Mouse (Mus musculus) stomach, embryonic 16.5 days (tissue): ENCODE measurements around the gene Acap2. TPM values are rescaled to one million over a fixed set of nuclear protein-coding genes. Genes with fewer than 3 reads are reported as not detected.

Experiments used
- ATAC-seq: fragments of 200-750 bp; cut with Nextera tagmentation; 2 replicates; pipeline ENCODE4 v1.8.0; 2017; ENCODE audit warnings: moderate number of reproducible peaks, moderate TSS enrichment; ENCODE audit not compliant: insufficient read depth, low FRiP score
- H3K27ac ChIP-seq: fragments of 300-500 bp; sonication (generic); 2 replicates; pipeline ENCODE4 v1.5.1; 2014; ENCODE audit warnings: low read length
- H3K27me3 ChIP-seq: fragments of 300-500 bp; sonication (generic); 2 replicates; pipeline ENCODE4 v1.6.1; 2014; ENCODE audit warnings: low read length, control low read depth, mixed read lengths; ENCODE audit not compliant: control insufficient read depth, insufficient read depth
- H3K36me3 ChIP-seq: fragments of 300-500 bp; sonication (generic); 2 replicates; pipeline ENCODE4 v1.6.1; 2014; ENCODE audit warnings: low read length; ENCODE audit not compliant: control insufficient read depth, insufficient read depth
- H3K4me1 ChIP-seq: fragments of 300-500 bp; sonication (generic); 2 replicates; pipeline ENCODE4 v1.6.1; 2014; ENCODE audit warnings: low read length, control low read depth, mixed read lengths; ENCODE audit not compliant: control insufficient read depth, insufficient read depth
- H3K4me2 ChIP-seq: fragments of 300-500 bp; sonication (generic); 2 replicates; pipeline ENCODE4 v1.6.1; 2014; ENCODE audit warnings: low read depth, low read length, mixed read lengths
- H3K4me3 ChIP-seq: fragments of 300-500 bp; sonication (generic); replicated peaks from 2 replicates; pipeline ENCODE4 v1.5.1; 2014; ENCODE audit warnings: mild to moderate bottlenecking, low read length
- H3K9ac ChIP-seq: fragments of 300-500 bp; sonication (generic); 2 replicates; pipeline ENCODE4 v1.6.1; 2014; ENCODE audit warnings: low read length
- H3K9me3 ChIP-seq: fragments of 300-500 bp; sonication (generic); replicated peaks from 2 replicates; pipeline ENCODE4 v1.6.1; 2016; ENCODE audit warnings: low read length, control low read depth; ENCODE audit not compliant: control insufficient read depth
- WGBS: fragments of 180-500 bp; shearing (Covaris S2); extraction: QIAGEN DNeasy Blood & Tissue Kit; methylation state at CpG from one replicate; pipeline ENCODE4 v1.1.7; 2014; 5-methylcytosine and 5-hydroxymethylcytosine counted together
- polyA plus RNA-seq: library from polyadenylated mRNA; unstranded; fragments of >200 nt; fragmentation: Nextera tagmentation; extraction: Ambion mirVana; gene quantifications from 2 replicates; pipeline ENCODE4 v1.2.1, GENCODE M21; 2015

Gene Acap2
- polyA plus RNA-seq, 1 experiment from 2014 or later: 21.4 TPM

DNA sequence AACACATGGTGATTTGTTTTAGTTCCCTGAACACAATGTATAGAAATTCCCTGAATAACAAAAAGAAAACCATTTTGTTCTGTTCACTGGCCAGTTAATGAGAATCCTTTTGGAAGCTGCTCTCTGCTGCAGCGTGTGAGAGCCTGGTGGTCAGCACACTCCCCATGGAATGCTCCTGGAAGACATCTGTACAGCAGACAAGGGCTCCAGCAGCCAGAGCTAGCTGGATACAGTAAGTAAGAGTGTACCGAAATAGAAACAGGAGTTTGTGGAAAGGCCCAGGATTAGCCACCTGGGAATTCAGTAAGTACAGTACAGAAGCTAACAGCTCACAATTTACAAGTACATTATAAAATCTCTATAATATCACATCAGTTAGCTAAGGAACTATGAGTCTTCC is 99.7 kb downstream of the Acap2 start:
- Histone ChIP-seq H3K4me3 (no peak overlapping the region), H3K9me3 (no peaks in the 10 kb centered on the region), H3K4me1 (no peaks in the 10 kb centered on the region), H3K27me3 (no peaks in the 10 kb centered on the region), H3K36me3 (peaks cover 13% of the 10 kb centered on the region; the same call in 1 of the 2 replicates), H3K9ac (no peak overlapping the region), H3K27ac (no peak overlapping the region), H3K4me2 (no peak overlapping the region)
- 89% methylated on average over 2 of the region's 2 CpGs for WGBS
- no peak for ATAC-seq

DNA sequence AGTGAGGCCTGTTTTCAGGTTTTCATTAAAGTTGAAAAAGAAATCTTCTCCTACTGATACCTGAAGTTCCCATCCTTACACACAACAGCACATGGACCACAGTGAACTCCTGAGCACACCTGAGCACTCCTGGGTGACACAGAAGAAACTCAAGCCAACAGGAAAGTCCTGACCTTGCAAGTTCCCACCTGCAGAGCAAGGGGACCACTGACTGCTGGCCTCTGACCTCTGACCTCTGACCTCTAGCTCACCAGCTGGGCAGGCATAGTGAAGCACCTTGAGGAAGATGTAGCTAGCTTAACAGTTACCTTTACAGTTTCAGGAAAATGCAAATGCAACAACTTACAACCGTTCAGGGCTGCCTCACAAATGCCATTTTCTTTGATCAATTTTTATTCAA is 101.1 kb downstream of the Acap2 start:
- Histone ChIP-seq H3K4me1 (no peaks in the 10 kb centered on the region), H3K4me3 (no peak overlapping the region), H3K27me3 (no peaks in the 10 kb centered on the region), H3K4me2 (no peak overlapping the region), H3K27ac (no peak overlapping the region), H3K9me3 (no peaks in the 10 kb centered on the region), H3K9ac (no peak overlapping the region), H3K36me3 (peaks cover 16% of the 10 kb centered on the region)
- WGBS: 87% methylated on average over 1 of the region's 1 CpGs
- ATAC-seq: no peak

DNA sequence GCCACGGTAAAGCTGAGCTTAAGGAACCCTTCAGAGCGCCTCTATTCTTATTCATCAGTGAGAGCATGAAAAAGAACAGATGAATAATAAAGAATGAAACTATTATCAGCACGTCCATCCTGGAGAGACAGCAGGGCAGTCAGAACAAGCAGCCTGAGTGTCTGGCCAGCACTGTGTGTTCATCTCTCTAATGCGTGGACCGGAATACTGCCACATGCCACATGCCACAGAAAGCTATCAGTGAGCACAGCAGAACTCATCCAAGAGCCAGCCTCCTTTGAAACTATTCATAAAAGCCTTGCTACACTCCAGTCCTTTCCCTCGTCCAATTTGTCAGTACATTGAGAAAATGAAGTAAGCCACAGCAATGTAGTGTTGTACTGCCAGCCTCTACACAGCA is 107.0 kb downstream of the Acap2 start:
- no peaks in the 10 kb centered on the region for H3K9me3 ChIP-seq
- H3K36me3 ChIP-seq: peaks cover 3% of the 10 kb centered on the region; the same call in 1 of the 2 replicates
- no peaks in the 10 kb centered on the region for H3K4me1 ChIP-seq
- WGBS: 77% methylated on average over 6 of the region's 6 CpGs
- no peak overlapping the region for H3K4me3 ChIP-seq
- H3K27me3 ChIP-seq: no peaks in the 10 kb centered on the region
- H3K9ac ChIP-seq: no peak overlapping the region
- ATAC-seq: no peak
- H3K27ac ChIP-seq: no peak overlapping the region
- H3K4me2 ChIP-seq: no peak overlapping the region

DNA sequence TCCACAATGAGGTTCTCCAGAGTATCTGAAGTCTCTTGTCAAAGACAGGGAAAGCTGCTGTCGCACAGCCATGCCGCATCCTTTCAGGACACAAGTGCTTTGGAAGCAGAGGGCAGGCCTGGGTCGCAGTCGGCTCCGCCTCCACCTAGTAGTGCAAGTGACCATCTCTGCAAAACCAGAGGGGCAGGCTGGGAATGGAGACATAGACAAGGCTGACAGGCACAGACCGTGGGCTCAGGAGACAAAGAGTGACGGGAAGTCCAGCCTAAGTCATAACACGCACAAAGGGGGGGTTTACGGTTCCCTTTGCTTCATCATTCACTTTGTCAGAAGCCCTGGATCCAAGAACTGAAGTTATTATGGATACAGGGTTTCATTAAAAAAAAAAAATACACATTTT is 107.9 kb downstream of the Acap2 start:
- Histone ChIP-seq H3K4me1 (no peaks in the 10 kb centered on the region), H3K9ac (no peak overlapping the region), H3K4me3 (no peak overlapping the region), H3K36me3 (peaks cover 3% of the 10 kb centered on the region; the same call in 1 of the 2 replicates), H3K9me3 (no peaks in the 10 kb centered on the region), H3K27ac (no peak overlapping the region), H3K4me2 (no peak overlapping the region), H3K27me3 (no peaks in the 10 kb centered on the region)
- 62% methylated on average over 9 of the region's 9 CpGs for WGBS
- no peak for ATAC-seq

DNA sequence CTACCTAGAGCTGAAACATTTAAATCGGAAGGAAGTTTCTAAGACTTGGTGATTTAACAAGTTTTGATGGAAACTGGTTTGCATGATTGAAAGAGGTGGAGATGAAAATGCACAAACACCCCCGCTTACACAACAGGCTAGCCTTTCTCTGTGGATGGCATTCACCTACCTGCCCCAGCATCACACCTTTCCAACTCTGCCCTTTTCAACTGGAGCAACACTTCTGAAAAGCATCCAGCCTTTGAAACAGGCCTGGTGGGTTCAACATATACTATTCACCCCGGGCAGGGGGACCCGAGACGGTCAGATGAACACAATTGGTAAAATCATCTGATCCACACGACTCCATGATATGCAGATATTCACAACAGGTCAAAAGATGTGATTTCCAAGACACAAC is 119.2 kb downstream of the Acap2 start:
- no peak overlapping the region for H3K9ac ChIP-seq
- no peaks in the 10 kb centered on the region for H3K36me3 ChIP-seq
- no peak for ATAC-seq
- no peak overlapping the region for H3K27ac ChIP-seq
- 0 out of 2 replicates have a peak, but pooled peaks cover 6% of the 10 kb centered on the region for H3K4me1 ChIP-seq
- 72% methylated on average over 6 of the region's 6 CpGs for WGBS
- H3K27me3 ChIP-seq: no peaks in the 10 kb centered on the region
- H3K9me3 ChIP-seq: no peaks in the 10 kb centered on the region
- no peak overlapping the region for H3K4me3 ChIP-seq
- peak overlapping the region; percentile 97 for H3K4me2 ChIP-seq

DNA sequence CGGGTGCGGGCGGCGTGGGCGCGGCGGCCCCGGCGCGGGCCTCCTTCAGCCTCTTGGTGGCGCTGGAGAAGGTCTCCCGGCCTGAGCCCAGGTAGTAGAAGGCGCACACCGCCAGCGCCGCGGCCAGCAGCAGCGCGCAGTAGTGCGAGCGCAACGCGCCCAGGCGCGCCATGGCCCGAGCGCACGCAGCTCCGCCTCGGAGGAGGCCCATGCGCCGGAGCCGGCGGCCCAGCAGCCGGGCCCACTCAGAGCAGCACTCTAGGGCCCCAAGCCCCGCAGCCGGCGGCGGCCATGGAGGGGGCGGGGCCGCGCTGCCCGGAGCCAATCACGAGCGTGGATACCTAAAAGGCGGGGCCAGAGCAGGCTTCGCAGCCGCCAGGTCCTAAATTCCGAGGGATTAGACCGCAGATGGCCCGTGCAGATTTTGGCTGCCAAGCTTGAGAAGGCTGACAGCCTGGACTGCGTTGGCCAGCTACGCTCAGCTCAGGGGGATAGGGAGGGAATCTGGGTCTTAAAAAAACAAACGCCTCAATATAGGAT is 119.8 kb downstream of the Acap2 start, which contains the start of gene Xxylt1:
Xxylt1 (minus strand) TSS at position 308 of the 540 bp plus-strand sequence.
- Histone ChIP-seq H3K27me3 (no peaks in the 10 kb centered on the region), H3K4me2 (peak within 1 kb of the TSS; percentile 97), H3K9ac (peak within 1 kb of the TSS; percentile 86), H3K27ac (peak within 1 kb of the TSS; percentile 92), H3K9me3 (no peaks in the 10 kb centered on the region), H3K4me3 (peak within 1 kb of the TSS; percentile 77), H3K36me3 (no peaks in the 10 kb centered on the region), H3K4me1 (0 out of 2 replicates have a peak, but pooled peaks cover 6% of the 10 kb centered on the region)
- under 1% methylated on average over 52 of the region's 54 CpGs for WGBS
- peak; percentile 97 for ATAC-seq

DNA sequence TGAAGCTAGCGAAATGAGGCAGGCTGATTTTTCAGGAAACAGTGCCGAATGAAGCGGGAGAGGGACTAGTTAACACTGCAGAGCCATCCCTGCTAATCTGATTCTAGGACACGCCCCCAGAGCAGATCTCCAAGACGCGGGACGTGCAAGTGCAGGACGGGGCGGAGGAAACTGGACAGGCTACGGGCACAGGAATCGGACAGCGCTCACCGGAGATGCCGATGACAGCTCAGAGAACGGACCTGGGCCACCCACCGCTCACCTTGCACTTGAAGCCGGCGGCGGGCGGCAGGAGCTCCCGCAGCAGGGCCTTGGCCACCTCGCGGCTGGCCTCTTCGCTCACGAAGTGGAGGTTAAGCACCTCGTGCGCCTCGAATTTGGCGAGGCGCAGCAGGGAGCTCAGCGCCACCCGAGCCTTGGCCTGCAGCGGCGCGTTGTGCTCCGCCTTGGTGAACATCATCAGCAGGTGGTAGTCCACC is 120.4 kb downstream of the Acap2 start:
- no peaks in the 10 kb centered on the region for H3K36me3 ChIP-seq
- peak overlapping the region; percentile 92 for H3K27ac ChIP-seq
- H3K4me2 ChIP-seq: peak overlapping the region; percentile 97
- no peaks in the 10 kb centered on the region for H3K9me3 ChIP-seq
- peak overlapping the region; percentile 86 for H3K9ac ChIP-seq
- H3K4me3 ChIP-seq: peak overlapping the region; percentile 77
- peak; percentile 72 for ATAC-seq
- under 1% methylated on average over 36 of the region's 36 CpGs for WGBS
- no peaks in the 10 kb centered on the region for H3K27me3 ChIP-seq
- H3K4me1 ChIP-seq: 0 out of 2 replicates have a peak, but pooled peaks cover 6% of the 10 kb centered on the region

DNA sequence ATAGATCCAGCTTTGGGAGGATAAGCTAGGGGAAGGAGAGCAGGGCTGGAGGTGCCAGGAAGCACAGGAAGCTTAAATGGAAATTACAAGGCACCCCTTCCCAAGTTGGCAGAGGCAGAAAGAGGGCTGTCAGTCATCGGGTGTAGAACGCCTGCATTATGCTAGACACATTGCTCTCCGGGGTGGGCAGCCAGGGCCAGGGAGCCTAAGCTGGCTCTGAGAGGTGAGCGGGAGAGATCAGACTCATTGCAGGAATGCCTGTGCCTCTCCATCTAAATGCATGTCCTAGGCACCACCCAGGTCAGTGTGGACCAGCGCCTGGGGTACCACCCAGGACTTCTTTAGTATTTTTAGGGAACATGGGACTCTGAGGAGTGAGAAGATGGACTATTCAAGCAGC is 123.6 kb downstream of the Acap2 start:
- no peak for ATAC-seq
- Histone ChIP-seq H3K9ac (no peak overlapping the region), H3K4me3 (no peak overlapping the region), H3K4me2 (no peak overlapping the region), H3K4me1 (0 out of 2 replicates have a peak, but pooled peaks cover 6% of the 10 kb centered on the region), H3K27ac (no peak overlapping the region), H3K9me3 (no peaks in the 10 kb centered on the region), H3K27me3 (no peaks in the 10 kb centered on the region), H3K36me3 (no peaks in the 10 kb centered on the region)
- WGBS: 92% methylated on average over 5 of the region's 5 CpGs

DNA sequence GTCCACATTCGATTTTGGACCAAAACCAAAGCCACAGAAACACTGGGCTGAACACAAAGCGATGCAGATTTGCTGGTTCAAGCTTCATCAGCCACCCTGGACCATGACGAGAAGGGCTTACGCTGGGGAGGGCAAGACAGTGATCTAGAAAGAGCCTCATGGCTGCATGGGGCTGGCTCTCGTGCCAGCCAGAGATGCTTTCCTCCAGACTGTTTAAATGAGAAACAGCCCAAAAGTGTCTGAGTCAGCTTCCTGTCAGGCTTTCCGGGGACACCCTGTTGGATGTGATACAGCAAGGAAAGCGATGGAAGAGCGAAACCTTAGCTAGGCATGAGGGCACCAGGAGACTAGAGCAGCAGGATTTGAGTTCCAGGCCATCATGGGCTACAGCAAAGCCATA is 124.6 kb downstream of the Acap2 start:
- Histone ChIP-seq H3K36me3 (no peaks in the 10 kb centered on the region), H3K4me3 (no peak overlapping the region), H3K4me1 (0 out of 2 replicates have a peak, but pooled peaks cover 3% of the 10 kb centered on the region), H3K9me3 (no peaks in the 10 kb centered on the region), H3K27ac (no peak overlapping the region), H3K27me3 (no peaks in the 10 kb centered on the region), H3K4me2 (no peak overlapping the region), H3K9ac (no peak overlapping the region)
- ATAC-seq: no peak
- 84% methylated on average over 8 of the region's 8 CpGs for WGBS
